Mouse (Mus musculus) midbrain, postnatal 0 days (tissue): Measurements from ENCODE around the gene Ren1. TPM values are rescaled to one million over a fixed set of nuclear protein-coding genes. Genes with fewer than 3 reads are reported as not detected.

Experiments
- ATAC-seq: fragments of 200-750 bp; cut with Nextera tagmentation; 2 replicates; pipeline ENCODE4 v1.8.0; 2017; ENCODE audit warnings: moderate number of reproducible peaks, mild to moderate bottlenecking, moderate TSS enrichment, moderate library complexity; ENCODE audit not compliant: low FRiP score
- DNase-seq: peaks from one replicate; pipeline ENCODE4 v3.0.0-alpha.2; 2015; ENCODE audit warnings: low spot score
- H3K27ac ChIP-seq: fragments of 300-500 bp; sonication (generic); 2 replicates; pipeline ENCODE4 v1.5.1; 2014; ENCODE audit warnings: low read depth, mild to moderate bottlenecking, low read length, mixed read lengths
- H3K27me3 ChIP-seq: fragments of 300-500 bp; sonication (generic); 2 replicates; pipeline ENCODE4 v1.6.1; 2014; ENCODE audit warnings: low read length, control low read depth, mixed read lengths; ENCODE audit not compliant: insufficient read depth
- H3K36me3 ChIP-seq: fragments of 300-500 bp; sonication (generic); 2 replicates; pipeline ENCODE4 v1.6.1; 2014; ENCODE audit warnings: low read length, control low read depth, mixed read lengths; ENCODE audit not compliant: insufficient read depth
- H3K4me1 ChIP-seq: fragments of 300-500 bp; sonication (generic); 2 replicates; pipeline ENCODE4 v1.6.1; 2014; ENCODE audit warnings: mild to moderate bottlenecking, control low read depth, antibody characterized with exemption, low read length, mixed read lengths; ENCODE audit not compliant: insufficient read depth
- H3K4me2 ChIP-seq: fragments of 300-500 bp; sonication (generic); 2 replicates; pipeline ENCODE4 v1.6.1; 2014; ENCODE audit warnings: low read depth, mild to moderate bottlenecking, low read length, mixed read lengths; ENCODE audit not compliant: poor library complexity, severe bottlenecking
- H3K4me3 ChIP-seq: fragments of 300-500 bp; sonication (generic); 2 replicates; pipeline ENCODE4 v1.5.1; 2014; ENCODE audit warnings: low read depth, mild to moderate bottlenecking, low read length, moderate library complexity
- H3K9ac ChIP-seq: fragments of 300-500 bp; sonication (generic); replicated peaks from 2 replicates; pipeline ENCODE4 v1.6.1; 2014; ENCODE audit warnings: mild to moderate bottlenecking, low read length, moderate library complexity, mixed read lengths; ENCODE audit not compliant: poor library complexity, severe bottlenecking
- H3K9me3 ChIP-seq: fragments of 300-500 bp; sonication (generic); 2 replicates; pipeline ENCODE4 v1.6.1; 2016; ENCODE audit warnings: low read length, control low read depth
- CTCF ChIP-seq: IDR thresholded peaks from 2 replicates; pipeline ENCODE4 v1.5.1; 2016; ENCODE audit warnings: antibody characterized with exemption, mild to moderate bottlenecking
- WGBS: fragments of 180-500 bp; shearing (Covaris S2); extraction: QIAGEN DNeasy Blood & Tissue Kit; methylation state at CpG from one replicate; pipeline ENCODE4 v1.1.7; 2014; 5-methylcytosine and 5-hydroxymethylcytosine counted together
- polyA plus RNA-seq: library from polyadenylated mRNA; unstranded; fragments of >200 nt; fragmentation: Nextera tagmentation; extraction: Ambion mirVana; gene quantifications from 2 replicates; pipeline ENCODE4 v1.2.1, GENCODE M21; 2015
- total RNA-seq: library from RNA; depleted of rRNA; stranded (reverse); fragments of >200 nt; gene quantifications from 2 replicates; pipeline ENCODE4 v1.2.3, GENCODE M21; 2014

Ren1 gene
- total and polyA plus RNA-seq, 2 experiments from 2014 or later: not detected

- ATAC-seq (no peak), DNase-seq (no peak)
- 48% methylated on average over 5 of the region's 5 CpGs for WGBS
- no peak overlapping the region for H3K4me2 ChIP-seq
- no peak for TF ChIP-seq CTCF
- H3K27me3 ChIP-seq: no peaks in the 10 kb centered on the region
- no peak overlapping the region for H3K27ac ChIP-seq
- H3K36me3 ChIP-seq: no peaks in the 10 kb centered on the region
- H3K4me1 ChIP-seq: no peaks in the 10 kb centered on the region
- H3K4me3 ChIP-seq: no peak overlapping the region
- H3K9me3 ChIP-seq: no peaks in the 10 kb centered on the region
- no peak overlapping the region for H3K9ac ChIP-seq
These were observed 27.0 kb upstream of the Ren1 start for GRCm38 (mm10) chr1:133323333-133323732.

- Histone ChIP-seq H3K27ac (no peak overlapping the region), H3K4me1 (peaks cover 15% of the 10 kb centered on the region; the same call in 1 of the 2 replicates), H3K4me2 (no peak overlapping the region), H3K9ac (no peak overlapping the region), H3K27me3 (no peaks in the 10 kb centered on the region), H3K9me3 (no peaks in the 10 kb centered on the region), H3K4me3 (no peak overlapping the region), H3K36me3 (no peaks in the 10 kb centered on the region)
- 89% methylated on average over 8 of the region's 8 CpGs for WGBS
- TF ChIP-seq CTCF: no peak
- no peak for DNase-seq
- no peak for ATAC-seq
These were observed 24.4 kb upstream of the Ren1 start for GRCm38 (mm10) chr1:133325951-133326350.

GRCm38 (mm10) chr1:133327094-133327493, 23.2 kb upstream of the Ren1 start:
- TF ChIP-seq CTCF: peak; percentile 29
- DNase-seq (no peak), ATAC-seq (no peak)
- Histone ChIP-seq H3K4me3 (no peak overlapping the region), H3K4me1 (peaks cover 19% of the 10 kb centered on the region; the same call in 1 of the 2 replicates), H3K9me3 (no peaks in the 10 kb centered on the region), H3K36me3 (no peaks in the 10 kb centered on the region), H3K9ac (no peak overlapping the region), H3K27me3 (no peaks in the 10 kb centered on the region), H3K4me2 (no peak overlapping the region), H3K27ac (no peak overlapping the region)
- whole genome bisulfite sequencing: 71% methylated on average over 5 of the region's 5 CpGs

GRCm38 (mm10) chr1:133328299-133328795, 22.0 kb upstream of the Ren1 start:
- peaks cover 19% of the 10 kb centered on the region; the same call in 1 of the 2 replicates for H3K4me1 ChIP-seq
- no peak overlapping the region for H3K27ac ChIP-seq
- no peaks in the 10 kb centered on the region for H3K9me3 ChIP-seq
- no peaks in the 10 kb centered on the region for H3K27me3 ChIP-seq
- TF ChIP-seq CTCF: no peak
- DNase-seq: no peak
- no peaks in the 10 kb centered on the region for H3K36me3 ChIP-seq
- no peak for ATAC-seq
- H3K4me3 ChIP-seq: no peak overlapping the region
- 58% methylated on average over 6 of the region's 6 CpGs for WGBS
- no peak overlapping the region for H3K9ac ChIP-seq
- H3K4me2 ChIP-seq: no peak overlapping the region

- Histone ChIP-seq H3K36me3 (no peaks in the 10 kb centered on the region), H3K4me2 (peak overlapping the region; percentile 45), H3K4me3 (peak overlapping the region; percentile 19; the same call in 1 of the 2 replicates), H3K27ac (no peak overlapping the region), H3K9ac (peak overlapping the region; percentile 50; the same call in 1 of the 2 replicates), H3K4me1 (peaks cover 19% of the 10 kb centered on the region; the same call in 1 of the 2 replicates), H3K27me3 (no peaks in the 10 kb centered on the region), H3K9me3 (no peaks in the 10 kb centered on the region)
- ATAC-seq: no peak
- no peak for TF ChIP-seq CTCF
- WGBS: 11% methylated on average over 34 of the region's 34 CpGs
- no peak for DNase-seq
These were observed 21.2 kb upstream of the Ren1 start for GRCm38 (mm10) chr1:133328896-133329637.

GRCm38 (mm10) chr1:133329638-133329964, 20.7 kb upstream of the Ren1 start:
- Histone ChIP-seq H3K27me3 (no peaks in the 10 kb centered on the region), H3K4me1 (peaks cover 19% of the 10 kb centered on the region; the same call in 1 of the 2 replicates), H3K9ac (peak overlapping the region; percentile 50; the same call in 1 of the 2 replicates), H3K9me3 (no peaks in the 10 kb centered on the region), H3K27ac (no peak overlapping the region), H3K36me3 (no peaks in the 10 kb centered on the region), H3K4me3 (peak overlapping the region; percentile 19; the same call in 1 of the 2 replicates), H3K4me2 (peak overlapping the region; percentile 45)
- ATAC-seq (no peak), DNase-seq (no peak)
- WGBS: 28% methylated on average over 7 of the region's 7 CpGs
- TF ChIP-seq CTCF: no peak
